24 mouse cellular contexts compared by ENCODE assay signal in the genomic region with DNA sequence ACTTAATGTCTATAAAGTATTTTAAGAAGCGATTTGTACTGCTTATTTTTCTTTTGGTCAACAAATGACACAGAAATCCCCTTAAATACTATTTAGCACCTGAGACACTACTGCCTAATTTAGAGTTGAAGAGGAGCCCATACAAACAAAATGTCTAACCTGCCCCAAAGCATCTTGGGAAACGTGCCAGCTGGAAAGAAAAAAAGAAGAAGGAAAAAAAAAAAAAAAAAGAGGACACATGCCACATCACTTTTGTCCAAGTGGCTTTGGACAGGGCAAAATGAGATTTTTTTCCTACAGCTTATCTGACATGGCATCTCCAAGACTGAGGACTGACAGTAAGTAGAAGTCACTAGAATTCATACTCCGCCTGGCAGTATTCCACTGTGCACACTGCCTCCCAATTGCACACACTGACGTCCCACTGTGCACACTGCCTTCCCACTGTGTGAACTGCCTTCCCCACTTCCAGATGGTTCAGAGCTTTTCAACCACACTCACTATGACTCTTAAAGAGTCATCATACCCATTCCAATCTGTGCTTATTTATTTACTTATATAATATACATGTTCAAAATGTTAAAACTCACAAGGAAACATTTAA.
A peak's percentile ranks its signal among the peaks of the same experiment; 100 is the strongest.
DNase-seq lines count a peak whose midpoint lies in the region; ATAC-seq and TF ChIP-seq lines count a peak whose summit lies in the region.
"Had no signal": no experiment of that assay in that cellular context is flagged by ENCODE, and none has a peak within 500 bp of the region (broad histone marks: within the 10 kb centered on the region; RNA-seq: fewer than 3 reads in every experiment).

No protein-coding gene starts in this region.

- TF ChIP-seq CTCF in bone marrow macrophage, adult 2 months (IDR thresholded peaks at IDR 0.05; ENCODE audit: low read depth, low read length), result no peak
- TF ChIP-seq CTCF in stomach, postnatal 0 days (IDR thresholded peaks at IDR 0.05; ENCODE audit: low read depth), result no peak

- peak overlapping the region; percentile 79; the same call in 1 of the 2 replicates for H3K27ac ChIP-seq in neural tube, embryonic 11.5 days (ENCODE audit: low read depth, low read length)
- H3K27ac ChIP-seq in bone marrow macrophage, adult 2 months (ENCODE audit: insufficient read depth, low read depth, low read length), result peak overlapping the region; percentile 92
- H3K27ac ChIP-seq in stomach, postnatal 0 days (replicated peaks), result no peak overlapping the region
- H3K27ac ChIP-seq: embryonic facial prominence, embryonic 13.5 days; forebrain, embryonic 10.5 days; forebrain, embryonic 13.5 days; hindbrain, embryonic 10.5 days; hindbrain, embryonic 13.5 days; intestine, embryonic 15.5 days had no signal

- no peak overlapping the region for H3K4me2 ChIP-seq in neural tube, embryonic 11.5 days (ENCODE audit: low read depth)
- no peak overlapping the region for H3K4me2 ChIP-seq in stomach, postnatal 0 days (replicated peaks; ENCODE audit: low read depth)
- H3K4me2 ChIP-seq: embryonic facial prominence, embryonic 13.5 days; forebrain, embryonic 13.5 days; heart, embryonic 11.5 days; hindbrain, embryonic 13.5 days; intestine, embryonic 15.5 days had no signal

- DNase-seq in cerebellum, postnatal 10 days, result peak; percentile 55 to 73
- DNase-seq in cerebellum, adult 11-12 months, result no peak
- peak; percentile 45 for DNase-seq in heart, adult 11 months
- DNase-seq in heart, postnatal 4 days, result no peak
- DNase-seq in neural tube, embryonic 11.5 days (ENCODE audit: low spot score), result no peak
- DNase-seq in neural tube, embryonic 10.5 days (ENCODE audit: extremely low spot score, low spot score), result no peak
- no peak for DNase-seq in stomach, postnatal 0 days (ENCODE audit: low spot score)
- DNase-seq: adrenal gland, adult 8-10 months; adrenal gland, postnatal 25 days; cerebellum, adult 11 months; cerebellum, adult 8-10 months; gastrocnemius, postnatal 10 days; gastrocnemius, postnatal 36 days had no signal

- no peak overlapping the region for H3K4me3 ChIP-seq in neural tube, embryonic 11.5 days (ENCODE audit: low read depth, low read length)
- H3K4me3 ChIP-seq in bone marrow macrophage, adult 2 months (ENCODE audit: insufficient read depth, low read length), result no peak overlapping the region
- no peak overlapping the region for H3K4me3 ChIP-seq in stomach, postnatal 0 days (ENCODE audit: low read depth, low read length)
- H3K4me3 ChIP-seq: embryonic facial prominence, embryonic 13.5 days; forebrain, embryonic 10.5 days; forebrain, embryonic 13.5 days; hindbrain, embryonic 10.5 days; hindbrain, embryonic 13.5 days; intestine, embryonic 15.5 days had no signal

- H3K9ac ChIP-seq in neural tube, embryonic 11.5 days (ENCODE audit: low read length), result no peak overlapping the region
- no peak overlapping the region for H3K9ac ChIP-seq in stomach, postnatal 0 days (ENCODE audit: low read length)
- H3K9ac ChIP-seq: embryonic facial prominence, embryonic 13.5 days; forebrain, embryonic 13.5 days; hindbrain, embryonic 13.5 days; intestine, embryonic 15.5 days had no signal

- no peaks in the 10 kb centered on the region for H3K36me3 ChIP-seq in neural tube, embryonic 11.5 days (ENCODE audit: control insufficient read depth, insufficient read depth, low read length)
- no peaks in the 10 kb centered on the region for H3K36me3 ChIP-seq in stomach, postnatal 0 days (ENCODE audit: control insufficient read depth, insufficient read depth, low read length)
- H3K36me3 ChIP-seq: embryonic facial prominence, embryonic 13.5 days; forebrain, embryonic 10.5 days; hindbrain, embryonic 10.5 days; hindbrain, embryonic 13.5 days; intestine, embryonic 15.5 days had no signal

- WGBS in neural tube, embryonic 11.5 days, result 83% methylated on average over 4 of the region's 4 CpGs
- WGBS in stomach, postnatal 0 days, result 83% methylated on average over 4 of the region's 4 CpGs

- no peaks in the 10 kb centered on the region for H3K9me3 ChIP-seq in neural tube, embryonic 11.5 days (ENCODE audit: control insufficient read depth, low read length)
- no peaks in the 10 kb centered on the region for H3K9me3 ChIP-seq in stomach, postnatal 0 days (ENCODE audit: control insufficient read depth, low read length)
- H3K9me3 ChIP-seq: embryonic facial prominence, embryonic 13.5 days; forebrain, embryonic 10.5 days; forebrain, embryonic 13.5 days; hindbrain, embryonic 10.5 days; hindbrain, embryonic 13.5 days; intestine, embryonic 15.5 days had no signal

- no peaks in the 10 kb centered on the region; the same call in 1 of the 2 replicates for H3K4me1 ChIP-seq in neural tube, embryonic 11.5 days (ENCODE audit: control insufficient read depth, insufficient read depth, low read length)
- H3K4me1 ChIP-seq in bone marrow macrophage, adult 2 months (ENCODE audit: control insufficient read depth, insufficient read depth, low read length), result peaks cover 38% of the 10 kb centered on the region
- H3K4me1 ChIP-seq in stomach, postnatal 0 days (replicated peaks; ENCODE audit: control insufficient read depth, insufficient read depth), result no peaks in the 10 kb centered on the region
- H3K4me1 ChIP-seq: embryonic facial prominence, embryonic 13.5 days; forebrain, embryonic 10.5 days; forebrain, embryonic 13.5 days; hindbrain, embryonic 10.5 days; hindbrain, embryonic 13.5 days had no signal

- no peaks in the 10 kb centered on the region for H3K27me3 ChIP-seq in neural tube, embryonic 11.5 days (ENCODE audit: control insufficient read depth, insufficient read depth, low read length)
- H3K27me3 ChIP-seq in stomach, postnatal 0 days (ENCODE audit: control insufficient read depth, insufficient read depth, low read length), result no peaks in the 10 kb centered on the region
- H3K27me3 ChIP-seq: embryonic facial prominence, embryonic 13.5 days; forebrain, embryonic 13.5 days; hindbrain, embryonic 13.5 days; intestine, embryonic 15.5 days; Patski had no signal

- no peak for TF ChIP-seq EP300 in stomach, postnatal 0 days (optimal IDR thresholded peaks at IDR 0.05)

- ATAC-seq in neural tube, embryonic 11.5 days (ENCODE audit: insufficient read depth, low FRiP score, low TSS enrichment), result no peak
- ATAC-seq in stomach, postnatal 0 days (ENCODE audit: low FRiP score, low TSS enrichment), result no peak
- ATAC-seq: forebrain, embryonic 13.5 days; forebrain, embryonic 16.5 days; hindbrain, embryonic 16.5 days; Patski had no signal

- TF ChIP-seq POLR2A in bone marrow macrophage, adult 2 months (IDR thresholded peaks at IDR 0.05; ENCODE audit: borderline replicate concordance, low read depth, low read length), result no peak

Comparison
In these comparisons a context has a peak if more than half of its experiments do, and no peak if none do; other contexts are left out.
1. DNase-seq: peak in cerebellum, postnatal 10 days (2 of 2) and heart, adult 11 months (single experiment); none in cerebellum, adult 11-12 months (single experiment), heart, postnatal 4 days (single experiment), neural tube, embryonic 11.5 days (single experiment), neural tube, embryonic 10.5 days (single experiment) and stomach, postnatal 0 days (single experiment).